Mouse (Mus musculus) thymus, adult 2 months (tissue): ENCODE results near the gene Pfn1. TPM values are rescaled to one million over a fixed set of nuclear protein-coding genes. Genes with fewer than 3 reads are reported as not detected.
A peak's percentile ranks its signal among the peaks of the same experiment; 100 is the strongest.

Source experiments
- DNase-seq: peaks from one replicate; pipeline ENCODE4 v3.0.0; 2021
- H3K27ac ChIP-seq: fragments of 200-500 bp; 2 replicates; pipeline ENCODE4 v1.5.1; 2012; ENCODE audit warnings: low read length, control low read depth; ENCODE audit not compliant: control insufficient read depth, insufficient read depth
- H3K27me3 ChIP-seq: fragments of 200-500 bp; 2 replicates; pipeline ENCODE4 v1.6.1; 2012; ENCODE audit warnings: mild to moderate bottlenecking, low read length, moderate library complexity, mixed read lengths; ENCODE audit not compliant: control insufficient read depth, insufficient read depth
- H3K36me3 ChIP-seq: fragments of 200-500 bp; 2 replicates; pipeline ENCODE4 v1.6.1; 2012; ENCODE audit warnings: mild to moderate bottlenecking, low read length, moderate library complexity; ENCODE audit not compliant: control insufficient read depth, insufficient read depth
- H3K4me1 ChIP-seq: fragments of 200-500 bp; replicated peaks from 2 replicates; pipeline ENCODE4 v1.6.1; 2012; ENCODE audit warnings: low read length; ENCODE audit not compliant: control insufficient read depth, insufficient read depth
- H3K4me3 ChIP-seq: fragments of 200-500 bp; 2 replicates; pipeline ENCODE4 v1.5.1; 2012; ENCODE audit warnings: mild to moderate bottlenecking, low read length, control low read depth, moderate library complexity; ENCODE audit not compliant: control insufficient read depth, insufficient read depth
- CTCF ChIP-seq: fragments of 200-500 bp; IDR thresholded peaks from 2 replicates; pipeline ENCODE4 v1.5.1; 2012; ENCODE audit warnings: mild to moderate bottlenecking, control low read depth, low read length, moderate library complexity, borderline replicate concordance; ENCODE audit not compliant: control insufficient read depth, poor library complexity, insufficient read depth; ENCODE audit errors: extremely low read depth
- POLR2A ChIP-seq: fragments of 200-500 bp; IDR thresholded peaks from 2 replicates; pipeline ENCODE4 v1.6.1; 2012; ENCODE audit warnings: mild to moderate bottlenecking, low read length, control low read depth, moderate library complexity; ENCODE audit not compliant: control insufficient read depth, poor library complexity, insufficient read depth; ENCODE audit errors: extremely low read depth
- WGBS: fragments of 180-500 bp; shearing (Covaris S2); methylation state at CpG from one replicate; pipeline ENCODE4 v1.1.7; 2018; 5-methylcytosine and 5-hydroxymethylcytosine counted together
- polyA plus RNA-seq: library from polyadenylated mRNA; depleted of rRNA; stranded (reverse); fragments of >200 nt; gene quantifications from 2 replicates; pipeline ENCODE4 v1.2.3, GENCODE M21; 2012

Gene Pfn1
- polyA plus RNA-seq, 1 experiment = 3,213 TPM

DNA sequence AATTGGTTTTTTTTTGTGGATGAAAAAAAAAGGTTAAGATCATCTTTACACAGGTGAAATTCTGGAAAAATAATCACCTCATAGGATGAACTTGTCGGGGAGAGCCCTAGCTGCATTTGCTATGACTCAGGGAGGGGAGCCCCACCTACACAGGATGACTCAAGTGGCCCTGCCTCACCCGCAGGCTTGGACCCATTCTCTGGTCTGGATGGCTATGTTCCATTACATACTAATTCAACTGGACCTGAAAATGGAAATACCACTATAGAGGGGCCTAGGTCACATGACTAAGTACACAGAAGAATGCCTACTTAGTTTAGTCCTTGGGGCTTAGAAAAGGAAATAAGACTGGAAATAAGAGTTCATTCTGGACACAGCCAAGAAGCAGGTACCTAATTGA, 3.1 kb downstream of the Pfn1 start:
- Histone ChIP-seq H3K36me3 (peaks cover 44% of the 10 kb centered on the region), H3K4me3 (peak overlapping the region; percentile 10; the same call in 1 of the 2 replicates), H3K27me3 (no peaks in the 10 kb centered on the region), H3K27ac (peak overlapping the region; percentile 84; the same call in 1 of the 2 replicates), H3K4me1 (peaks cover 34% of the 10 kb centered on the region)
- WGBS = 70% methylated on average over 2 of the region's 2 CpGs
- DNase-seq = peak; percentile 7
- TF ChIP-seq CTCF (no peak), POLR2A (no peak)

DNA sequence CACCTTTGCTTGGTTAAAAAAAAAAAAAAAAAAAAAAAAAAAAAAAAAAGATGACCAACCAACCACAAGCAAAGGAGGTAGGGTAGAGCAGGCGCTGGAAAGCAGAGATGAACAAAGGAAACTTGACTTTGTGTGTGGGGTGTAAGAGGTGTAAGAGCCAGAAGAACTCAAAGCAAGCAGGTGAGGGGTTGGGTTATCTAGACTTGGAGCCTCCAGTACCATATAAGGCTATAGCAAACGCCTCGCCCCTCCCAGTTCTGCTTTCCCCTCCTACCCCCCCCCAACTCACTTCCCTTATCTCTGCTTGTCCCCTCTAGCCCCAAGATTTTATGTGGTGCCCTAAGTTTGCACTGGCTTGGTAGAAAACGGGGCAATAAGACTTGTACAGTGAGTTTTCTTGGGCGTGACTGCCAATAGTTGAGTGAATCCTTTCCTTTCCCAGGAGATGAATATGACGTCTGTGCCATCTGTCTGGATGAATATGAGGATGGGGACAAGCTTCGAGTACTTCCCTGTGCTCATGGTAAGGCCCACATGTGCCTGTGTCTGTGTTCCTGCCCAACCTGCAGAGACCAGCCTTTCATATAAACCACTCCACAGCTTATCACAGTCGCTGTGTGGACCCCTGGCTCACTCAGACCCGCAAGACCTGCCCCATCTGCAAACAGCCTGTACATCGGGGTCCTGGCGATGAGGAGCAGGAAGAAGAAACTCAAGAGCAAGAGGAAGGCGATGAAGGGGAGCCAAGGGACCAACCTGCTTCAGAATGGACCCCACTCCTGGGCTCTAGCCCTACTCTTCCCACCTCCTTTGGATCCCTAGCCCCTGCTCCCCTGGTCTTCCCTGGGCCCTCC, 3.9 kb downstream of the Pfn1 start:
- TF ChIP-seq CTCF (no peak), POLR2A (no peak)
- H3K4me3 ChIP-seq = peak overlapping the region; percentile 34
- H3K4me1 ChIP-seq = peaks cover 36% of the 10 kb centered on the region
- WGBS = 44% methylated on average over 12 of the region's 12 CpGs
- peaks cover 44% of the 10 kb centered on the region for H3K36me3 ChIP-seq
- H3K27ac ChIP-seq = peak overlapping the region; percentile 84
- peak; percentile 45 for DNase-seq
- no peaks in the 10 kb centered on the region for H3K27me3 ChIP-seq

DNA sequence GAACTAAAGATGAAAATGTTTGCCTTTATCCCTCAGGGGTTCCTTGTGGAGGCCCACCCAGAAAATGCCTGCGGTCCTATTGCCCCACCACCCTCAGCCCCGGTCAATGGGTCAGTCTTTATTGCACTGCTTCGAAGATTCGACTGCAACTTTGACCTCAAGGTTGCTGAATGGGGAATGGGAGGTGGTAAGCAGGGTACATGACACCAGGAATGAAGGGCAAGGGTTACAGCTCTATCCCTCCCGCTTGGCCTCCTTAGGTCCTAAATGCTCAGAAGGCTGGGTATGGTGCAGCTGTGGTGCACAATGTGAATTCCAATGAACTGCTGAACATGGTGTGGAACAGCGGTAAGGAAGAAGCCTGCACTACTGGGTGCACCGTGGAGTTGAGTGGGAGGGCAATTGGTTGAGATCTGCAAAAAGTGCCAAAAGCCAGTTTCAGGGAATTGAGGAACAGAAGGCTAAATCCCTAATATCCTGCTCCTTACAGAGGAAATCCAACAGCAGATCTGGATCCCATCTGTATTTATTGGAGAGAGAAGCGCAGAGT, 5.2 kb downstream of the Pfn1 start:
- peak overlapping the region; percentile 58 for H3K27ac ChIP-seq
- TF ChIP-seq CTCF = no peak
- TF ChIP-seq POLR2A = no peak
- H3K36me3 ChIP-seq = peaks cover 44% of the 10 kb centered on the region
- DNase-seq = peak; percentile 18
- 84% methylated on average over 8 of the region's 8 CpGs for WGBS
- no peaks in the 10 kb centered on the region for H3K27me3 ChIP-seq
- peaks cover 41% of the 10 kb centered on the region for H3K4me1 ChIP-seq
- peak overlapping the region; percentile 12; the same call in 1 of the 2 replicates for H3K4me3 ChIP-seq

DNA sequence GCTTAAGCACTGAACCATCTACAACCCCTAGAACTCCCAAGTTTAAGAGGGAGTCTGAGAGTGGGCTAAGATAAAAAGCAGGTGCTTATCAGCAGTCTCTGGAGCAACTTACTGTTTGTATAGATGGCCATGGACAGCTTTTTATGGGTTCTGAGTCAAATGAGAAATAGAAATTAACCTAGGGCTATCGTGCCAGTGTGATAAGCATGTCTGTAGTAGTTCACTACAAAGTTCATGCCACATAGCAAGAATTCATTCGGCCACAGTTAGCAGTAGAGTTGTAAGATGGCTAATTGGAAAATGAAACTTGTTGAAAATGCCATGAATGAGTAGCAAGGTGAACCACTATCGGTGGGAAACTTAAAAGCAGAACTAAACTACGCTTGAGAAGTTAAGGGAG, 5.9 kb downstream of the Pfn1 start:
- H3K4me1 ChIP-seq = peaks cover 41% of the 10 kb centered on the region
- peak overlapping the region; percentile 20; the same call in 1 of the 2 replicates for H3K27ac ChIP-seq

DNA sequence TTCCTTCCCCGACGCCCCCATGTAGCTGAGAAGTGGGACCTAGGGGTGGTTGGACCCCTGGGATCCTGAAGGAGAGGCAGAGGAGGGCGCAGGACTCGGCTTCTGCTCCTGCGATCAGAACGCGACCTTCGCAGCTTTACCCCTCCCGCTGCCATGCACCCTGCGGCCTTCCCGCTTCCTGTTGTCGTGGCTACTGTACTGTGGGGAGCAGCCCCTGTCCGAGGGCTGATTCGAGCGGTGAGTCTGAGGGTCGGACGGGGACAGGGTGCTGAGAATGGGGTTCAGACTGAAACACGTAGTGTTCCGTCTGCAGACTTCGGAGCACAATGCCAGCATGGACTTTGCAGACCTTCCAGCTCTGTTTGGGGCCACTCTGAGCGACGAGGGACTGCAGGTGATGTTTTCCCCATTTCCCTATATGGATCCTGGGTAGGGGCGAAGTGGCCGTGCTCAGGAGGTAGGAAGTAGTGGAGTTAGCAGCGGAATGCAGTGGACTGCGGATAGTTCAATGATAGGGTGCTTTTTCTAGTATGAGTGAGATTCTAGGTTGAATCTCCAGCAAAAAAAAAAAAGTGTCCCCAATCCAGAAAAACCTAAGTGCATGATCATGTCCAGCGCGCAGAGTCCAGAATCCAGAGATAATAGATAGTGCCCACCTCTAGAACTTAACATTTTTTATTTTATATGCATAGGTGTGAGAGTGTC, 6.6 kb downstream of the Pfn1 start:
- Histone ChIP-seq H3K36me3 (peaks cover 42% of the 10 kb centered on the region), H3K4me3 (peak overlapping the region; percentile 66), H3K4me1 (peaks cover 41% of the 10 kb centered on the region), H3K27ac (peak overlapping the region; percentile 97), H3K27me3 (no peaks in the 10 kb centered on the region)
- WGBS = 2% methylated on average over 28 of the region's 28 CpGs
- peak; percentile 64 for DNase-seq
- TF ChIP-seq CTCF (no peak), POLR2A (no peak; the same call in 1 of the 2 replicates)

More for the DNA sequence above, 5.9 kb downstream of the Pfn1 start:
- 9% methylated on average over 4 of the region's 4 CpGs for WGBS
- Histone ChIP-seq H3K27me3 (no peaks in the 10 kb centered on the region), H3K4me3 (no peak overlapping the region), H3K36me3 (peaks cover 44% of the 10 kb centered on the region)
- no peak for TF ChIP-seq CTCF
- no peak for TF ChIP-seq POLR2A
- DNase-seq = peak; percentile 4
